Mouse (Mus musculus): ENCODE measurements around the gene Ccdc117. TPM values are rescaled to one million over a fixed set of nuclear protein-coding genes. Genes with fewer than 3 reads are reported as not detected.

The Ccdc117 gene
- total and polyA plus RNA-seq, 2 experiments from 2014 or later: 6.1 to 8.2 TPM

DNA sequence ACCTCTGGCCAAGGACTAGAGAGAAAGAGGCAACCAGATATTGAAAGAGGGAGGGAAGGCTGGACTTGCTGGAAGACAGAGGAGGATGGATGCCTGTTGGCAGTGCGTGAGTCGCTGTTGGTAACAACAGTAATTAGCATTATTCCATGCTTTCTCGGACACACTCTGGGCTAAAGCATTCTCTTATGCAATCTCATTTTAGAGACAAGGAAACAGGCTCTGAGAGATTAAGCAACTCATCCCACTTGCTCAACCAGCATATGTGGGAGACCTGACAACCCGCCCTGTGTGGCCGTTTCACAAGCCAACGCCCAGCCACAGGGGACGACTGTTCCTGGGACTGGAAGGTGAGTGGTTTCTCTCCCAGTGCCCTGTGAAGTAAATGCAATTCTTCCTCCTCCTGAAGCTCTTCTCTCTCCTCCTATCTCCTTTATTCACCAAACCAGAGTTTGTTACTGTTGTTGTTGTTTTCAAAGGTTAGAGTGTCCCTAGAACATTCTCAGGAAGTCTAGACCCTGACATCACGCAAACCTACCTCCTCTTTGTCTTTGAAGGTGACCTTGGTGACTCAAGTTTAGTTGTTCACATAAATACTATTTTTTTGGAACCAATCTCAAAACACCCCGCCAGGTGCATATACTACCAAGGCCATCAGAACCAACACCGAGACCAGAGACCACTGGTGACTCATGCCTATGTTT, 39.5 kb downstream of the Ccdc117 start:
- H3K9me3 ChIP-seq (ENCODE audit: low read length): no peaks in the 10 kb centered on the region
- TF ChIP-seq CTCF (IDR thresholded peaks at IDR 0.05): no peak
- WGBS: 86% methylated on average over 10 of the region's 10 CpGs
- DNase-seq (ENCODE audit: low spot score): no peak
- H3K4me2 ChIP-seq (ENCODE audit: low read depth, low read length, poor library complexity, severe bottlenecking): no peak overlapping the region
- no peak overlapping the region for H3K9ac ChIP-seq (replicated peaks; ENCODE audit: low read length, poor library complexity, severe bottlenecking)
- no peaks in the 10 kb centered on the region for H3K27me3 ChIP-seq (ENCODE audit: insufficient read depth, low read length)
- no peaks in the 10 kb centered on the region for H3K36me3 ChIP-seq (ENCODE audit: insufficient read depth, low read length)
- H3K4me1 ChIP-seq (ENCODE audit: insufficient read depth, low read length): no peaks in the 10 kb centered on the region
- ATAC-seq (ENCODE audit: low FRiP score): no peak
- no peak overlapping the region for H3K27ac ChIP-seq (ENCODE audit: low read depth, low read length)
- no peak overlapping the region for H3K4me3 ChIP-seq (ENCODE audit: low read depth, low read length)

DNA sequence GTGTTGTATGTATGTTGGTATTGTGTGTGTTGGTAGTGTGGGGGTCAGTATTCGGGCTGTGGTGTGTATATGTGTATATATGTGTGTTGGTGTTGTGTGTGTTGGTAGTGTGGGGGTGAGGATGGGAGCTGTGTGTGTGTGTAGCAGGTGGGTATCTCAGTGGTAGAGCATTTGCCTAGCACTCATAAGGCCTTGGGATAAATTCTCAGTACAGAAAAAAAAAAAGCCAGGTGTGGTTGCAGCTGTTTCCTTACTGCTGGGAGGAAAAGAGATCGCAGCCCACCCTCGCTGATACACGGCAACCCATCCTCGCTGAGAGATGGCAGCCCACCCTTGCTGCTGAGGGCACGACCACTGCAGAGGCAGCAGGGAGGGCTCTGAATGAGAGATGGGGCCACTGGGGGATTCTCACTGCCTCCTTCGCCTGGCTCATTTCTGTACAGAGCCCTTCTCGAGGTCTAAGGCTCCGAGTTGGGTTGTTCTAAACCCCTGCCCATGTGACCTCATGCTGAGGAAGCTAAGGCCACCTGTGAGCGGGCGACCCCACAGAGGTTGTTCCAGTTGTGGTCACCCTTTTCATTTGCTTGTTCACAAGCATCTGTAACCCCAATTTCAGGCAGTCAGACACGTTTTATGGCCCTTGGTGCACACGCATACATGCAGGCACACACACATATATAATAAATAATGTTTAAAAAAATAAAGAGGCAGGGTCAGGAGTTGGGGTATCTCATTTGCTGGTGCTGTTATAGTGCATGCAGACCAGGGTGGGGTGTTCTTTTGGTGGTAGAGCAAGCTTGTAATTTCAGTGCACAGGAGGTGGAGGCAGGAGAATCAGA, 40.9 kb downstream of the Ccdc117 start:
- H3K4me3 ChIP-seq (ENCODE audit: low read depth, low read length): no peak overlapping the region
- DNase-seq (ENCODE audit: low spot score): no peak
- 79% methylated on average over 13 of the region's 13 CpGs for WGBS
- no peak overlapping the region for H3K27ac ChIP-seq (ENCODE audit: low read depth, low read length)
- H3K27me3 ChIP-seq (ENCODE audit: insufficient read depth, low read length): no peaks in the 10 kb centered on the region
- no peaks in the 10 kb centered on the region for H3K36me3 ChIP-seq (ENCODE audit: insufficient read depth, low read length)
- no peaks in the 10 kb centered on the region for H3K4me1 ChIP-seq (ENCODE audit: insufficient read depth, low read length)
- no peaks in the 10 kb centered on the region for H3K9me3 ChIP-seq (ENCODE audit: low read length)
- no peak overlapping the region for H3K9ac ChIP-seq (replicated peaks; ENCODE audit: low read length, poor library complexity, severe bottlenecking)
- TF ChIP-seq CTCF (IDR thresholded peaks at IDR 0.05): no peak
- ATAC-seq (ENCODE audit: low FRiP score): no peak
- no peak overlapping the region for H3K4me2 ChIP-seq (ENCODE audit: low read depth, low read length, poor library complexity, severe bottlenecking)

DNA sequence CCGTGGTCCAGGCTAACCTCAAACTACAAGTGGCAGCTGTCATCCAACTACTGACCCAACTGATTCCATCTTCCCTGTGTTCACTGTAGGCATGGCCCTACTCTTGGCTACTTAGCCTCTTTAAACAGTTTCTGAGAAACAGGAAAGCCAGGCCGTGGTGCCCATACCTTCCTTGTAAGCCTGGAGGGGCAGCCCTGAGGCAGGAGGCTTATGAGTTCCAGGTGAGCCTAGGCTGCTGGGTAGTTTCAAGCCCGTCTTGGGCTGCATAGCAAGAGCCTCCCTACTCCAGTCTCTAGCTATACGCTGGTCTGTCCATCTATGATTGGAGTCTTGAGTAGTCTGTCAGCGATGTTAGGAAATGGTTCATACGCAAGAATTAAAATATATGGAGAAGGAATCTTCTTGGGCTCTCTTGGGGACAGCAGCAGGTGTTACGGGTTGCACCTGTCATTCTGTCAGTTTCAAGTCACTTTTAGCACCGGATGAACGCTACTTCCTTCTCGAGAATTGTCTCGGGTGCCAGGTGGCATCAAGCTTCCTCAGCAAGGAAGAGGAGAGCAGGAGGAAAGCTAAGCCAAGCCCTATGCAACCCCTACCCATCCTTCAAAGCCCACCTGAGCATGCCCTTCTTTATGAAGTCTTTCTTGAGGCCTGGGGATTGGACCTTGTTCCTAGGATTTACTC, 41.9 kb downstream of the Ccdc117 start:
- DNase-seq (ENCODE audit: low spot score) (no peak), ATAC-seq (ENCODE audit: low FRiP score) (no peak)
- 88% methylated on average over 11 of the region's 11 CpGs for WGBS
- TF ChIP-seq CTCF (IDR thresholded peaks at IDR 0.05): no peak
- no peak overlapping the region for H3K9ac ChIP-seq (replicated peaks; ENCODE audit: low read length, poor library complexity, severe bottlenecking)
- no peaks in the 10 kb centered on the region for H3K27me3 ChIP-seq (ENCODE audit: insufficient read depth, low read length)
- no peaks in the 10 kb centered on the region for H3K4me1 ChIP-seq (ENCODE audit: insufficient read depth, low read length)
- no peaks in the 10 kb centered on the region for H3K9me3 ChIP-seq (ENCODE audit: low read length)
- H3K27ac ChIP-seq (ENCODE audit: low read depth, low read length): no peak overlapping the region
- H3K4me3 ChIP-seq (ENCODE audit: low read depth, low read length): no peak overlapping the region
- no peak overlapping the region for H3K4me2 ChIP-seq (ENCODE audit: low read depth, low read length, poor library complexity, severe bottlenecking)
- no peaks in the 10 kb centered on the region for H3K36me3 ChIP-seq (ENCODE audit: insufficient read depth, low read length)

DNA sequence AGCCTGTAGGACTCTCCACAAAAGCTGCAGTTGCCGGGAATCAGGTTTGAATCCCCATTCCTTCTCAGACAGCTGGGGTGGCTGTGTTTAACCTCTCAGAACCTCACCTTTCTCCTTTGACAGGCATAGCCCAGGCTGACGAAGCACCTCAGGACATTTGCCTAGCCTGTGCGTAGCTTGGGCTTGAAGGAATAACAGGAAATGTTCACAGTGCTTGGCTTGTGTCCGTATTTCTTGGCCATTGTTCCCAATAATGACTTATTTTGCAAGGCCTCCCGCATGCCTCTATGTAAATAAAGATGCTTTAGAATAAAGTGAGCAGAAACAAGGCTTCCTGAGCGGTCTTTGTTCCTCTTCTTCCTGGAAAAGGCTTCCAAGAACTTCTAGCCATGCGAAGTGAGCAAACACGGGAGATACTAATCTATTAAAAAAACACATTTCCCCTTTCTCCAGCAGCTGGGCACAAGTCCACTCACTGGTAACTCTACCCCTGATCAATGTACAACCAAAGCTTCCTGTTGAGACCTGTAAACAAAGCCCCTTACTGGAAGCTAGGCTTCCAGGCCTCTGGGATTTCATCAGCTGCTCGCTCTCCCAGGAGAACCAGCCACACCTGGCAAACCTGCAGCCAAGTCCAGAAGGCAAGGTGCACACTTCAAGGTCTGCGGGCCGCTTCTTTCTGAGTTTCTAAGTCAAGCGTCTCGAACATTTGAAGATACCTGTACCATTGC, 42.9 kb downstream of the Ccdc117 start:
- H3K36me3 ChIP-seq (ENCODE audit: insufficient read depth, low read length): no peaks in the 10 kb centered on the region
- H3K4me2 ChIP-seq (ENCODE audit: low read depth, low read length, poor library complexity, severe bottlenecking): no peak overlapping the region
- DNase-seq (ENCODE audit: low spot score): no peak
- ATAC-seq (ENCODE audit: low FRiP score): no peak
- H3K9me3 ChIP-seq (ENCODE audit: low read length): no peaks in the 10 kb centered on the region
- no peak for TF ChIP-seq CTCF (IDR thresholded peaks at IDR 0.05)
- H3K27ac ChIP-seq (ENCODE audit: low read depth, low read length): no peak overlapping the region
- no peaks in the 10 kb centered on the region for H3K27me3 ChIP-seq (ENCODE audit: insufficient read depth, low read length)
- H3K4me1 ChIP-seq (ENCODE audit: insufficient read depth, low read length): no peaks in the 10 kb centered on the region
- H3K4me3 ChIP-seq (ENCODE audit: low read depth, low read length): no peak overlapping the region
- H3K9ac ChIP-seq (replicated peaks; ENCODE audit: low read length, poor library complexity, severe bottlenecking): no peak overlapping the region
- 82% methylated on average over 13 of the region's 13 CpGs for WGBS

DNA sequence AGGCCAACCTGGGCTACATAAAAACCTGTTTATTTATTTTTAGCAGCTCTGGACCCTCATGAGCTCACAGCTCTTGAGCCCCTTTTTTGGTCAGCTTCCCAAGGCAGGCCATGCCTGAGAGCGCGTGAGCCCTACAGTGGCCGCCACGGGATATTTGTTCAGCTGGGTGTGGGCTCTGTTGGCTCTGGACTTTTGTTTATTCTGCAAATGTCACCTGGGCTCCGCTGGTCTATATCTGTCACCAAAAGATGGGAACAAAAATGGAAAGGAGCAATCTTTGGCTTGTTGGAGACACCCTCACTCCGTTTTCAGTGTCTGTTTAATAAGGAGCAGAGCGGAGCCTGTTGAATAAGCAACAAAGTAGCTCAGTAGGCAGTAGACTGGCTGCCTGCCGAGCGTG, 43.6 kb downstream of the Ccdc117 start:
- Histone ChIP-seq H3K4me3 (ENCODE audit: low read depth, low read length) (no peak overlapping the region), H3K9me3 (ENCODE audit: low read length) (no peaks in the 10 kb centered on the region), H3K27me3 (ENCODE audit: insufficient read depth, low read length) (no peaks in the 10 kb centered on the region), H3K4me2 (ENCODE audit: low read depth, low read length, poor library complexity, severe bottlenecking) (no peak overlapping the region), H3K27ac (ENCODE audit: low read depth, low read length) (no peak overlapping the region), H3K9ac (replicated peaks; ENCODE audit: low read length, poor library complexity, severe bottlenecking) (no peak overlapping the region), H3K4me1 (ENCODE audit: insufficient read depth, low read length) (no peaks in the 10 kb centered on the region), H3K36me3 (ENCODE audit: insufficient read depth, low read length) (no peaks in the 10 kb centered on the region)
- no peak for DNase-seq (ENCODE audit: low spot score)
- WGBS: 76% methylated on average over 9 of the region's 9 CpGs
- no peak for TF ChIP-seq CTCF (IDR thresholded peaks at IDR 0.05)
- no peak for ATAC-seq (ENCODE audit: low FRiP score)

All from midbrain, postnatal 0 days (tissue).